Mouse (Mus musculus) limb, embryonic 11.5 days (tissue): ENCODE results near the gene Elovl2. TPM values are rescaled to one million over a fixed set of nuclear protein-coding genes. Genes with fewer than 3 reads are reported as not detected.
"Not testable (repeated sequence)": the region's sequence is repeated elsewhere in the genome, so short reads cannot be mapped to it uniquely, and the experiment has no call there.

ENCODE experiments used
- ATAC-seq: fragments of 200-750 bp; cut with Nextera tagmentation; 2 replicates; pipeline ENCODE4 v1.8.0; 2017; ENCODE audit warnings: low read depth; ENCODE audit not compliant: insufficient number of reproducible peaks, low FRiP score, low TSS enrichment
- DNase-seq: peaks from one replicate; pipeline ENCODE4 v3.0.0-alpha.2; 2015; ENCODE audit warnings: low spot score
- H3K27ac ChIP-seq: fragments of 300-500 bp; sonication (generic); replicated peaks from 2 replicates; pipeline ENCODE4 v1.5.1; 2014; ENCODE audit warnings: low read depth, mild to moderate bottlenecking, low read length
- H3K27me3 ChIP-seq: fragments of 300-500 bp; sonication (generic); 2 replicates; pipeline ENCODE4 v1.6.1; 2014; ENCODE audit warnings: mild to moderate bottlenecking, low read length, mixed read lengths; ENCODE audit not compliant: control insufficient read depth, insufficient read depth
- H3K36me3 ChIP-seq: fragments of 300-500 bp; sonication (generic); 2 replicates; pipeline ENCODE4 v1.6.1; 2014; ENCODE audit warnings: mild to moderate bottlenecking, low read length, moderate library complexity, mixed read lengths; ENCODE audit not compliant: control insufficient read depth, insufficient read depth
- H3K4me1 ChIP-seq: fragments of 300-500 bp; sonication (generic); 2 replicates; pipeline ENCODE4 v1.6.1; 2014; ENCODE audit warnings: low read length, mixed read lengths; ENCODE audit not compliant: control insufficient read depth, insufficient read depth
- H3K4me2 ChIP-seq: fragments of 300-500 bp; sonication (generic); 2 replicates; pipeline ENCODE4 v1.6.1; 2014; ENCODE audit warnings: low read depth, mild to moderate bottlenecking, moderate library complexity; ENCODE audit not compliant: severe bottlenecking
- H3K4me3 ChIP-seq: fragments of 300-500 bp; sonication (generic); 2 replicates; pipeline ENCODE4 v1.5.1; 2014; ENCODE audit warnings: low read depth, low read length
- H3K9ac ChIP-seq: fragments of 300-500 bp; sonication (generic); 2 replicates; pipeline ENCODE4 v1.6.1; 2014; ENCODE audit warnings: mild to moderate bottlenecking, low read length
- H3K9me3 ChIP-seq: fragments of 300-500 bp; sonication (generic); 2 replicates; pipeline ENCODE4 v1.6.1; 2016; ENCODE audit warnings: low read length; ENCODE audit not compliant: control insufficient read depth
- WGBS: fragments of 180-500 bp; shearing (Covaris S2); extraction: QIAGEN DNeasy Blood & Tissue Kit; methylation state at CpG from one replicate; pipeline ENCODE4 v1.1.7; 2014; 5-methylcytosine and 5-hydroxymethylcytosine counted together
- polyA plus RNA-seq: library from polyadenylated mRNA; unstranded; fragments of >200 nt; fragmentation: Nextera tagmentation; extraction: Ambion mirVana; gene quantifications from 2 replicates; pipeline ENCODE4 v1.2.1, GENCODE M21; 2014

Gene Elovl2
- polyA plus RNA-seq, 1 experiment from 2014 or later = 17.1 TPM

DNA sequence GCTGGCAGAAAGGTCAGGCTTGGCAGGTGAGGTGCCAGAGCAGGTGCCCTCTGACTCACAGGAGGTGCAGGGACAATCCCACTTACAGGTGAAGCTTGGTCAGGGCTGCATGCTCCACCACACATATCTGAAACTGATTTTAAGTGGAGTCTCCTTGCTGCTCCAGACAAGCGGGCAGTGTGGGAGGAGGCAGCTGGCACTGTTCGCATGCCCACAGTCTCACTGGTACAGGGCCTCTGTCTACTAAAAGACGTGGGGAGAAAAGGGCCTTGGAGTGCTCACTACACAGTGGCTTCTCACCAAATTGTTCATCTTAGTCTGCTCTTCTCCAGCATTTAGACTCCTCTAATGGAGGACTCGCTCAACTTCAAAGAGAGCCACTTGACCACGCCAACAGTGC is 14.0 kb downstream of the Elovl2 start:
- Histone ChIP-seq H3K4me1 (peaks cover 6% of the 10 kb centered on the region; the same call in 1 of the 2 replicates), H3K4me2 (no peak overlapping the region), H3K27me3 (no peaks in the 10 kb centered on the region), H3K4me3 (no peak overlapping the region), H3K9me3 (no peaks in the 10 kb centered on the region), H3K9ac (no peak overlapping the region), H3K36me3 (no peaks in the 10 kb centered on the region), H3K27ac (no peak overlapping the region)
- DNase-seq (no peak), ATAC-seq (no peak)
- 90% methylated on average over 5 of the region's 5 CpGs for WGBS

- H3K9me3 ChIP-seq, H3K27ac ChIP-seq, ATAC-seq, H3K36me3 ChIP-seq, H3K4me1 ChIP-seq, H3K9ac ChIP-seq, H3K4me2 ChIP-seq, DNase-seq, H3K4me3 ChIP-seq, H3K27me3 ChIP-seq: not testable (repeated sequence)
Observed at GRCm38 (mm10) chr13:41205568-41205967, 14.6 kb downstream of the Elovl2 start.

DNA sequence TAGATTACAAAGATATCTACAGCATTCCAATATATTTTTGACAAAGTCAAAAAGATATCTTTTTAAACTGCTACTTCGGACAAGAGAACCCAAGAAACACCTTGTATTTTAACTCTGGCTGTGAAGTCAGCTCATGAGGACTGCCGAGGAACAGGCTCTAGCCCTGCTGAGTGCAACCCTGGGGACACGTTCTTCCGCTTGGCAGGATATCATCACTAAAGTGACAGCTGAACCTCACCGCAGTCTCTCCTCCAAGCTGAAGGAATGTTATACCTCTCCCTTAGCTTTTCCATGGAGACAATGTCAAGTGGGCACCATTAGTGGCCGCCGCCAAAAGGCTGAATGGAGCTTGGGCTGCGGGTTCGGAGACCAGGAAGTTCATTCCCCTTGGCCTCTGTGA is 16.5 kb downstream of the Elovl2 start:
- DNase-seq (no peak), ATAC-seq (no peak)
- Histone ChIP-seq H3K27ac (no peak overlapping the region), H3K27me3 (no peaks in the 10 kb centered on the region), H3K4me2 (no peak overlapping the region), H3K9ac (no peak overlapping the region), H3K9me3 (no peaks in the 10 kb centered on the region), H3K4me1 (peaks cover 6% of the 10 kb centered on the region; the same call in 1 of the 2 replicates), H3K36me3 (no peaks in the 10 kb centered on the region), H3K4me3 (no peak overlapping the region)
- 81% methylated on average over 9 of the region's 9 CpGs for WGBS

- Histone ChIP-seq H3K36me3 (no peaks in the 10 kb centered on the region), H3K4me3 (no peak overlapping the region), H3K9ac (no peak overlapping the region), H3K4me1 (peaks cover 6% of the 10 kb centered on the region; the same call in 1 of the 2 replicates), H3K27me3 (no peaks in the 10 kb centered on the region), H3K4me2 (no peak overlapping the region), H3K9me3 (no peaks in the 10 kb centered on the region), H3K27ac (no peak overlapping the region)
- ATAC-seq = no peak
- DNase-seq = no peak
- WGBS = 35% methylated on average over 7 of the region's 7 CpGs
Observed at GRCm38 (mm10) chr13:41203289-41203688, 16.9 kb downstream of the Elovl2 start.

DNA sequence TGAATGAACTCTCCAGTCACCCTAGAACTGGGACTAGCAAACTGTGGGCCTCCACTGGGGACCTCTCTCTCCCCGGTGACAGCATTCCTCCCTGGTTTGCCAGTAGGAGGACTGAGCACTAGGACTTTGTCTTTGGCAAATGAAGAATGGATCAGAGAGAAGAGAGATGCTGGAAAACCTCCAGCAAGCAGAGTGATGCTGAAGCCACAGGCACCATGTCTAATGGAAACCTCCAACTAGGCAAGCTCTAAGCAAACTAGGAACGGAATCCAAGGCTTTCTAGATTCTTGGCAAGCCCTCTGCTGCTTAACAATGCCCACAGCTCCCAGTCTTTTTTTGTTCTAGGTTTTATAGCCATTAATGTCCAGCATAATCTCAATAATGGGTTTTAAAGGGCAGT is 19.3 kb downstream of the Elovl2 start:
- Histone ChIP-seq H3K4me2 (no peak overlapping the region), H3K36me3 (no peaks in the 10 kb centered on the region), H3K4me3 (no peak overlapping the region), H3K4me1 (peaks cover 6% of the 10 kb centered on the region; the same call in 1 of the 2 replicates), H3K9me3 (no peaks in the 10 kb centered on the region), H3K27me3 (no peaks in the 10 kb centered on the region), H3K27ac (no peak overlapping the region), H3K9ac (no peak overlapping the region)
- ATAC-seq = no peak
- DNase-seq = no peak
- WGBS = 80% methylated on average over 2 of the region's 2 CpGs

GRCm38 (mm10) chr13:41195640-41196333 is 24.4 kb downstream of the Elovl2 start:
- no peaks in the 10 kb centered on the region for H3K4me1 ChIP-seq
- DNase-seq (no peak), ATAC-seq (no peak)
- no peaks in the 10 kb centered on the region for H3K27me3 ChIP-seq
- H3K27ac ChIP-seq = no peak overlapping the region
- WGBS = 86% methylated on average over 3 of the region's 3 CpGs
- no peak overlapping the region for H3K4me2 ChIP-seq
- H3K9ac ChIP-seq = no peak overlapping the region
- no peak overlapping the region for H3K4me3 ChIP-seq
- no peaks in the 10 kb centered on the region; the same call in 1 of the 2 replicates for H3K36me3 ChIP-seq
- no peaks in the 10 kb centered on the region for H3K9me3 ChIP-seq

GRCm38 (mm10) chr13:41187886-41188285 is 32.3 kb downstream of the Elovl2 start:
- Histone ChIP-seq H3K4me1 (no peaks in the 10 kb centered on the region), H3K36me3 (no peaks in the 10 kb centered on the region), H3K27me3 (no peaks in the 10 kb centered on the region), H3K4me2 (no peak overlapping the region), H3K9ac (no peak overlapping the region), H3K27ac (no peak overlapping the region), H3K9me3 (no peaks in the 10 kb centered on the region), H3K4me3 (no peak overlapping the region)
- 91% methylated on average over 6 of the region's 6 CpGs for WGBS
- DNase-seq = no peak
- no peak for ATAC-seq

DNA sequence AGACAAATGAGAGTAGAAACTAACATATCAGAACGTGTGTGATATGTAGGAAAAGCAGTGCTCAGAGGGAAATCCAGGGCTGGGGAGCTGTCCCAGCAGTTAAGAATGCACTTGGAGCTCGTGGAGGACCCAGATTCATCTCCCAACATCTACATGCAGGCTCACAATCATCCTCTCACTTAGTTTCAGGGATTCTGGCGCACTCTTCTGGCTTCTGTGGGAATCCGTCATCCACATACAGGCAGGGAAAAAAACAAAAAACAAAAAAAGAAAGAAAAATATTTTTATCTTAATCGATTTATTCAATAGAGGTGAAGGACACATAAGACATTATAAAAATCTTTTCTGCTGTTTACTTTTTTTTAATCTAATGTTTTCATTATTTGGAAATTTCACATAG is 61.8 kb downstream of the Elovl2 start:
- Histone ChIP-seq H3K9me3 (no peaks in the 10 kb centered on the region), H3K27ac (no peak overlapping the region), H3K4me2 (no peak overlapping the region), H3K9ac (no peak overlapping the region), H3K36me3 (no peaks in the 10 kb centered on the region), H3K4me1 (no peaks in the 10 kb centered on the region), H3K4me3 (no peak overlapping the region), H3K27me3 (no peaks in the 10 kb centered on the region)
- no peak for ATAC-seq
- 70% methylated on average over 5 of the region's 5 CpGs for WGBS
- DNase-seq = no peak

- Histone ChIP-seq H3K4me1 (no peaks in the 10 kb centered on the region), H3K9ac (no peak overlapping the region), H3K36me3 (no peaks in the 10 kb centered on the region), H3K9me3 (no peaks in the 10 kb centered on the region), H3K27me3 (no peaks in the 10 kb centered on the region), H3K4me2 (no peak overlapping the region), H3K27ac (no peak overlapping the region), H3K4me3 (no peak overlapping the region)
- ATAC-seq (no peak), DNase-seq (no peak)
- 81% methylated on average over 11 of the region's 11 CpGs for WGBS
Observed at GRCm38 (mm10) chr13:41153146-41153545, 67.1 kb downstream of the Elovl2 start.
